Mouse (Mus musculus) intestine, embryonic 15.5 days (tissue): ENCODE measurements around the gene Pdgfra. TPM values are rescaled to one million over a fixed set of nuclear protein-coding genes. Genes with fewer than 3 reads are reported as not detected.

Experiments used
- ATAC-seq: fragments of 200-750 bp; cut with Nextera tagmentation; 2 replicates; pipeline ENCODE4 v1.8.0; 2017; ENCODE audit warnings: moderate TSS enrichment, moderate library complexity
- H3K27ac ChIP-seq: fragments of 300-500 bp; sonication (generic); 2 replicates; pipeline ENCODE4 v1.5.1; 2015; ENCODE audit warnings: mild to moderate bottlenecking, inconsistent platforms
- H3K27me3 ChIP-seq: fragments of 300-500 bp; sonication (generic); replicated peaks from 2 replicates; pipeline ENCODE4 v1.6.1; 2015; ENCODE audit warnings: inconsistent platforms
- H3K36me3 ChIP-seq: fragments of 300-500 bp; sonication (generic); 2 replicates; pipeline ENCODE4 v1.6.1; 2015; ENCODE audit warnings: inconsistent platforms
- H3K4me1 ChIP-seq: fragments of 300-500 bp; sonication (generic); replicated peaks from 2 replicates; pipeline ENCODE4 v1.6.1; 2015; ENCODE audit warnings: inconsistent platforms
- H3K4me2 ChIP-seq: fragments of 300-500 bp; sonication (generic); replicated peaks from 2 replicates; pipeline ENCODE4 v1.6.1; 2015; ENCODE audit warnings: mild to moderate bottlenecking, inconsistent platforms
- H3K4me3 ChIP-seq: fragments of 300-500 bp; sonication (generic); replicated peaks from 2 replicates; pipeline ENCODE4 v1.5.1; 2015; ENCODE audit warnings: inconsistent platforms
- H3K9ac ChIP-seq: fragments of 300-500 bp; sonication (generic); 2 replicates; pipeline ENCODE4 v1.6.1; 2015; ENCODE audit warnings: inconsistent platforms
- H3K9me3 ChIP-seq: fragments of 300-500 bp; sonication (generic); 2 replicates; pipeline ENCODE4 v1.6.1; 2016; ENCODE audit warnings: inconsistent platforms
- WGBS: fragments of 180-500 bp; shearing (Covaris S2); methylation state at CpG from one replicate; pipeline ENCODE4 v1.1.7; 2015; 5-methylcytosine and 5-hydroxymethylcytosine counted together
- polyA plus RNA-seq: library from polyadenylated mRNA; unstranded; fragments of >200 nt; fragmentation: Nextera tagmentation; extraction: Ambion mirVana; gene quantifications from 2 replicates; pipeline ENCODE4 v1.2.1, GENCODE M21; 2015

Pdgfra gene
- polyA plus RNA-seq, 1 experiment from 2014 or later: 37.2 TPM

- 0% methylated on average over 3 of the region's 3 CpGs for WGBS
- Histone ChIP-seq H3K9ac (peak overlapping the region; percentile 49; the same call in 1 of the 2 replicates), H3K4me1 (peaks cover 26% of the 10 kb centered on the region), H3K27me3 (peaks cover 20% of the 10 kb centered on the region), H3K36me3 (no peaks in the 10 kb centered on the region), H3K27ac (peak overlapping the region; percentile 56; the same call in 1 of the 2 replicates), H3K4me3 (peak overlapping the region; percentile 52), H3K9me3 (no peaks in the 10 kb centered on the region), H3K4me2 (peak overlapping the region; percentile 92)
- ATAC-seq: no peak
Observed at GRCm38 (mm10) chr5:75157038-75157437, 4.9 kb downstream of the Pdgfra start.

GRCm38 (mm10) chr5:75160530-75161170 is 8.6 kb downstream of the Pdgfra start:
- Histone ChIP-seq H3K27me3 (no peaks in the 10 kb centered on the region), H3K4me2 (no peak overlapping the region), H3K36me3 (no peaks in the 10 kb centered on the region), H3K27ac (no peak overlapping the region), H3K9ac (no peak overlapping the region), H3K4me3 (no peak overlapping the region), H3K9me3 (no peaks in the 10 kb centered on the region), H3K4me1 (peaks cover 5% of the 10 kb centered on the region; the same call in 1 of the 2 replicates)
- 32% methylated on average over 12 of the region's 12 CpGs for WGBS
- ATAC-seq: no peak

GRCm38 (mm10) chr5:75161586-75161985 is 9.5 kb downstream of the Pdgfra start:
- H3K4me3 ChIP-seq: no peak overlapping the region
- WGBS: 83% methylated on average over 6 of the region's 6 CpGs
- no peaks in the 10 kb centered on the region for H3K27me3 ChIP-seq
- no peaks in the 10 kb centered on the region for H3K9me3 ChIP-seq
- H3K4me1 ChIP-seq: peaks cover under 1% of the 10 kb centered on the region; the same call in 1 of the 2 replicates
- H3K4me2 ChIP-seq: no peak overlapping the region
- no peaks in the 10 kb centered on the region for H3K36me3 ChIP-seq
- ATAC-seq: no peak
- H3K27ac ChIP-seq: no peak overlapping the region
- no peak overlapping the region for H3K9ac ChIP-seq

GRCm38 (mm10) chr5:75163289-75163951 is 11.3 kb downstream of the Pdgfra start:
- Histone ChIP-seq H3K4me3 (no peak overlapping the region), H3K27ac (no peak overlapping the region), H3K27me3 (no peaks in the 10 kb centered on the region), H3K9ac (no peak overlapping the region), H3K4me2 (no peak overlapping the region), H3K36me3 (no peaks in the 10 kb centered on the region), H3K4me1 (no peaks in the 10 kb centered on the region), H3K9me3 (no peaks in the 10 kb centered on the region)
- ATAC-seq: no peak
- WGBS: 80% methylated on average over 23 of the region's 23 CpGs

GRCm38 (mm10) chr5:75164688-75165087 is 12.6 kb downstream of the Pdgfra start:
- H3K4me3 ChIP-seq: no peak overlapping the region
- no peak overlapping the region for H3K9ac ChIP-seq
- H3K4me1 ChIP-seq: no peaks in the 10 kb centered on the region
- no peak overlapping the region for H3K4me2 ChIP-seq
- ATAC-seq: no peak
- H3K36me3 ChIP-seq: no peaks in the 10 kb centered on the region
- no peaks in the 10 kb centered on the region for H3K9me3 ChIP-seq
- no peak overlapping the region for H3K27ac ChIP-seq
- H3K27me3 ChIP-seq: no peaks in the 10 kb centered on the region
- 72% methylated on average over 4 of the region's 4 CpGs for WGBS

- H3K9ac ChIP-seq: no peak overlapping the region
- 68% methylated on average over 6 of the region's 6 CpGs for WGBS
- H3K4me2 ChIP-seq: no peak overlapping the region
- H3K27me3 ChIP-seq: no peaks in the 10 kb centered on the region
- no peak overlapping the region for H3K4me3 ChIP-seq
- no peaks in the 10 kb centered on the region for H3K9me3 ChIP-seq
- H3K36me3 ChIP-seq: no peaks in the 10 kb centered on the region
- H3K27ac ChIP-seq: no peak overlapping the region
- ATAC-seq: no peak
- no peaks in the 10 kb centered on the region for H3K4me1 ChIP-seq
Observed at GRCm38 (mm10) chr5:75169837-75170236, 17.7 kb downstream of the Pdgfra start.

GRCm38 (mm10) chr5:75171859-75172258 is 19.8 kb downstream of the Pdgfra start:
- 0 out of 2 replicates have a peak, but pooled peaks cover 3% of the 10 kb centered on the region for H3K36me3 ChIP-seq
- H3K27me3 ChIP-seq: no peaks in the 10 kb centered on the region
- H3K4me3 ChIP-seq: no peak overlapping the region
- H3K27ac ChIP-seq: no peak overlapping the region
- no peak overlapping the region for H3K4me2 ChIP-seq
- WGBS: 91% methylated on average over 10 of the region's 10 CpGs
- no peak overlapping the region for H3K9ac ChIP-seq
- no peaks in the 10 kb centered on the region for H3K9me3 ChIP-seq
- no peak for ATAC-seq
- H3K4me1 ChIP-seq: no peaks in the 10 kb centered on the region

- H3K4me1 ChIP-seq: no peaks in the 10 kb centered on the region
- ATAC-seq: no peak
- 79% methylated on average over 10 of the region's 10 CpGs for WGBS
Observed at GRCm38 (mm10) chr5:75179249-75179648, 27.2 kb downstream of the Pdgfra start.

GRCm38 (mm10) chr5:75179726-75180290 is 27.7 kb downstream of the Pdgfra start:
- ATAC-seq: no peak
- Histone ChIP-seq H3K4me1 (no peaks in the 10 kb centered on the region), H3K9ac (no peak overlapping the region), H3K27ac (no peak overlapping the region), H3K36me3 (peaks cover 10% of the 10 kb centered on the region; the same call in 1 of the 2 replicates), H3K27me3 (no peaks in the 10 kb centered on the region), H3K9me3 (no peaks in the 10 kb centered on the region), H3K4me2 (no peak overlapping the region), H3K4me3 (no peak overlapping the region)
- WGBS: 85% methylated on average over 12 of the region's 12 CpGs

More at GRCm38 (mm10) chr5:75179249-75179648, 27.2 kb downstream of the Pdgfra start:
- Histone ChIP-seq H3K27me3 (no peaks in the 10 kb centered on the region), H3K27ac (no peak overlapping the region), H3K9ac (no peak overlapping the region), H3K36me3 (peaks cover 10% of the 10 kb centered on the region; the same call in 1 of the 2 replicates), H3K9me3 (no peaks in the 10 kb centered on the region), H3K4me2 (no peak overlapping the region), H3K4me3 (no peak overlapping the region)

GRCm38 (mm10) chr5:75183653-75184052 is 31.6 kb downstream of the Pdgfra start:
- Histone ChIP-seq H3K4me1 (no peaks in the 10 kb centered on the region), H3K4me3 (no peak overlapping the region), H3K9ac (no peak overlapping the region), H3K4me2 (no peak overlapping the region), H3K27ac (no peak overlapping the region), H3K27me3 (no peaks in the 10 kb centered on the region), H3K9me3 (no peaks in the 10 kb centered on the region), H3K36me3 (peaks cover 8% of the 10 kb centered on the region; the same call in 1 of the 2 replicates)
- no peak for ATAC-seq
- WGBS: 86% methylated on average over 6 of the region's 6 CpGs

GRCm38 (mm10) chr5:75184112-75184511 is 32.0 kb downstream of the Pdgfra start:
- WGBS: 73% methylated on average over 5 of the region's 5 CpGs
- H3K9me3 ChIP-seq: no peaks in the 10 kb centered on the region
- no peak overlapping the region for H3K4me3 ChIP-seq
- H3K9ac ChIP-seq: no peak overlapping the region
- no peak overlapping the region for H3K4me2 ChIP-seq
- peaks cover 8% of the 10 kb centered on the region; the same call in 1 of the 2 replicates for H3K36me3 ChIP-seq
- H3K27ac ChIP-seq: no peak overlapping the region
- no peaks in the 10 kb centered on the region for H3K4me1 ChIP-seq
- H3K27me3 ChIP-seq: no peaks in the 10 kb centered on the region
- ATAC-seq: no peak

GRCm38 (mm10) chr5:75184693-75185235 is 32.7 kb downstream of the Pdgfra start:
- H3K9ac ChIP-seq: no peak overlapping the region
- H3K4me1 ChIP-seq: no peaks in the 10 kb centered on the region
- no peak for ATAC-seq
- no peak overlapping the region for H3K27ac ChIP-seq
- no peak overlapping the region for H3K4me2 ChIP-seq
- H3K9me3 ChIP-seq: no peaks in the 10 kb centered on the region
- 69% methylated on average over 7 of the region's 7 CpGs for WGBS
- no peak overlapping the region for H3K4me3 ChIP-seq
- H3K36me3 ChIP-seq: peaks cover 8% of the 10 kb centered on the region; the same call in 1 of the 2 replicates
- H3K27me3 ChIP-seq: no peaks in the 10 kb centered on the region
